Mouse (Mus musculus) induced T-regulatory cell, adult 2 months (primary cell): ENCODE data around the gene Ube2j2.
A peak's percentile ranks its signal among the peaks of the same experiment; 100 is the strongest.

Source experiments
- DNase-seq: peaks from one replicate; pipeline ENCODE4 v3.0.0-alpha.2; 2012; ENCODE audit warnings: low read depth

Ube2j2 gene

DNA sequence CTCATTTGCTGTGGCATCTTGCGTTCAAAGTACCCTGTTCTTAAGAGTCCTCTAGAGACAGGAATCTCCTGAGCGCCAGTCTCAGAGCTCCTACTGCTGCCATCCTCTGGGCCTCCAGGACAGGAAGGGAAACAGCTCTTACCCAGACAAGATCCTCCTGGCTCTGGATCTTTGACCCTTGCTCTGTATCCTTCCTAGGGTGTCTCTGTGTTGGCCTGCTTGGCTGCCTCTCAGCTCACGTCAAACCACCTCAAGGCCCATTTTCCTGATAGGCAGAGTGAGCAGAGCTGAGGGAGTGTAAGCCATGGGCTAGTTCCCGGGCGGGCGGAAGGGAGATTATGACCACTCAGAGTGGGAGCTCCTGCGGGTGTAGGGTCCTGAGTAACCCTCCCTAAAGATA lies 19.5 kb downstream of the Ube2j2 start:
- DNase-seq = no peak

DNA sequence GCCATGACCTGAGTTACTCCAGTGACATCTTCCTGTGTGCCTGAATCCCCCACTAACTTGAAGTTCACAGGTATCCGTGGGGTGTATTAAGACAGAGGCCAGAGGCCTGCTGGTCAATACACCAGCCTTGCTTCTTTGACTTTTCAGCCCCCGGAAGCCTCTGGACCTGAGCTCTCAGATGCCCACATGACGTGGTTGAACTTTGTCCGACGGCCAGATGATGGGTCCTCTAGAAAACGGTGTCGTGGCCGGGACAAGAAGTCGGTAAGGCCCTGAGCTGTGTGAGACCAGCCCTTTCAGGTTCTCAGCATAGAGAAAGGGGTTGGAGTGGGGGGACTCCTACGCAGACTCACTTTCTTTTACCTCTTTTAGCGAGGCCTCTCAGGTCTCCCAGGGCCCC lies 20.8 kb downstream of the Ube2j2 start:
- no peak for DNase-seq

DNA sequence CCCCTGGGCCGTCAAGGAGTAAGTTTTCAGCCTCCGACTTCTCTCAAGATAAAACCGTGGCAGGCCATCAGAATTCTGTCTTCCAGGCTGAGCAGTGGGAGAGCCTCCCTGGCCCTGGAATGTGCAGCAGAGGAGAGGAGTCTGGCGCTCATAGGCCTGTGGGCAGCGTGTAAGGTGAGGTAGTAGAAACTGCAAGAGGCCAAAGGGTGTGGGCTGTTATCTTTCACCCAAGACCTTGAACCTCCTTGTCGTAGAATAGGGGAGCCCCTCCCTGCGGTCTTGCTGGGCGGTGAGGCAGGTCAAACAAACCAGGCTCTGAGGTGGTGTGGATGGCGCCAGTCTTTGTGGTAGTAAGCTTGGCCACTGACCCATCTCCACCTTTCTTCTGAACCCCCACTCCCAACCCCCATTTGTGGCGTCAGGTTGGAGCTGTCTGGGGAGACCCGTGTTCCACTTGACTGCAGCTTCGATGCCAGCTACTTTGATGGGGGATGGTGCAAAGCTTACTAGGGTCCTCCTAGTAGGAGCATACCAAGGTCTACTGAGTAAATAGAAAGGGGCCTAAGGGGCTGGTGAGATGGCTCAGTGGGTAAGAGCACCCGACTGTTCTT lies 25.5 kb downstream of the Ube2j2 start:
- no peak for DNase-seq

DNA sequence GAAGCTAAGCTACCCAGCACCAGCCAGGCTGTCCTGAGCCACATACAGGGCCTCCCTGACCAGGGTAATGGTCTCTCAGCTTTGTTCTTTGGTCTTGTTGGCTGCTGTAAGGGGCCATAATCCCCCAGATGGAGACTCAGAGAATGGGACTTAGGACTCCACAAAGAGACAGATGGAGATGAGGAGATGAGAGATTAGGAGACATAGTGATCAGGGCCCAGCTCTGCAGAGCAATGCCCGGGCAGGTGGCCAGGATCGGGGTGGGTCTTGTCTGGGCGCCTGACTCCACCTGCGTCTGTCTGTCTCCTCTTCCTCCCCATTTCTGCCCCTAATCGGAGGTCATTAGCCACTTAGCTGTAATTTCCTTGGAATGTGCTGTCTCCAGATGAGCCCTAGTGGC lies 26.7 kb downstream of the Ube2j2 start:
- no peak for DNase-seq

DNA sequence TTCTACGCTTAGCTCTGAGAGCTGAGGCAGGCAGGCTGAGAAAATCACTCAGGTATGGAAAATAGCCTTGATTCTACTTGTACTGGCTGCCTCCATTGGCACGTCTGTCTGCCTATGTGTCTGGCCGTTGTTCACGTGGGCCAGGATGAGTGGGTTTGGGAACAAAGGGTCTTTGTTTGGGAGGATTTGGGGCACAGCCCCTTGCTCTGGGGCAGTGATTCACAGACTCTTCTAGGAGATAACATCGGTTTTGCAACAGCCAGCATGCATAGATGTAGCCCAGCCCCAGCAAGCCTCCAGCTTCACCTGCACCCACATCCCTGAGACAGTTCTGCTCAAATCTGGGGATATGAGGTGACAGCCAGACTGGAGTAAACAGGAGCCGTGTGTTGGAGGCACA lies 29.0 kb downstream of the Ube2j2 start:
- DNase-seq = no peak

DNA sequence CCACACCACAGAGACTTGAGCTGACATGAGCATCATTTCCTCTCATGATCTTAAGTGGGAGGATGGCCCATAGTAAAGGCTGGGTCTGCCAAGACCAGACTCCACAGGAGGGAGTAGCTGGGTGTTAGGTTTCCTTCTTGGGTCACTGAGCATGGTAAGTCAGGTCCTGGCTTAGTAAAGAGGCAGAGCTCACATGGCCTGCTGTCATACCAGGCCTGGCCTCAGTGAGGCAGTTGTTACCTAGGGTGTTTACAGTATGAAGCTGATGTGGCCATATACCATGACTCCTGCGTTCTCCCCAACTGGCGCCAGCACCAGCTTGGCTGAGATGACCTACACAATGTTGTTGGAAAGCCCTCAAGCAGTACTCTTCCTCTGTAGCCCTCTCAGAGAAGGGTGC lies 29.6 kb downstream of the Ube2j2 start:
- DNase-seq = peak; percentile 30

DNA sequence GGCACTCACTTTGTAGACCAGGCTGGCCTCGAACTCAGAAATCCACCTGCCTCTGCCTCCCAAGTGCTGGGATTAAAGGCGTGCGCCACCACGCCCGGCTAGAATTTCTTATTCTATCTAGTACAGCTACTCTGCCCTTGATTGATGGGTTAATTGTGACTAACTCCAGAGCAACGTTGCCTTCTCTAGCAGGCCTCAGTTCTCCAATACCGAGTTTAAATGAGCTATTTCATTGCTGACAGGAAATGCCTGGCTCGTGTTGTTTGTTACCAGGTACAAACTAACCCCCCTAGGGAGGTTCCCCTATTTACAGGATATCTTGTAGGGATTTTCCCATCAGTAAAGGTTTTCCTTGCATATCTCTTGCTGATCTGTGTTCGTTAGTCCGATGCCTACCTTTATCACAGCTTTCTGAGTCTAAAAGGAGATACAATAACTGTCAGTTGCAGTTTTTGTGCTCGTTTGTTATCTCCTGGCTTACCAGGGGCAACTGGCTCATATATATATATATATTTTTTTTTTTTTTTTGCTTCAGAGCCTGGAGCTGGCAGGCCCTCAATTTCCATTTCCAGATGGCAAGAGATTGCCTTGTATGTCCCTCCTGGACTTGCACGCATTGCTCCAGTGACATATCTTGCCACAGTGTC lies 37.9 kb downstream of the Ube2j2 start:
- DNase-seq = no peak

DNA sequence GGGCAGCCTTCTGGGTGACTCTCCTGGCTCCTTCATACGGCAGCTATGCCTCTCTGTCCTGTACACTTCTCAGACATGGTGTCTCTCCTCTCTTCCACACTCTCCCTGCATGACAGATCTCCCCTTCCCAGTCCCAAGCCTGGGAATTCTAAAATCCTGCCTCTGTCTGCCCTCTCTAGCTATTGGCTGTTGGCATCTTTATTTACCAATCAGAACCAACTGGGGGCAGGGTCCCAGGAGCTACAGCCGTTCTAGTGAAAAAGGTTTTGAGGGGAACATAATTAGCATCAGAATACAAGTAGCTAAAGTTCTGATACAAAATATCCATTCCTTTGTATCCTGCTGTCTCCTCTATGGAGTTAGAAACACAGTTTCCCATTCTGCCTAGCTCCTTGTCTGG lies 40.2 kb downstream of the Ube2j2 start:
- no peak for DNase-seq

DNA sequence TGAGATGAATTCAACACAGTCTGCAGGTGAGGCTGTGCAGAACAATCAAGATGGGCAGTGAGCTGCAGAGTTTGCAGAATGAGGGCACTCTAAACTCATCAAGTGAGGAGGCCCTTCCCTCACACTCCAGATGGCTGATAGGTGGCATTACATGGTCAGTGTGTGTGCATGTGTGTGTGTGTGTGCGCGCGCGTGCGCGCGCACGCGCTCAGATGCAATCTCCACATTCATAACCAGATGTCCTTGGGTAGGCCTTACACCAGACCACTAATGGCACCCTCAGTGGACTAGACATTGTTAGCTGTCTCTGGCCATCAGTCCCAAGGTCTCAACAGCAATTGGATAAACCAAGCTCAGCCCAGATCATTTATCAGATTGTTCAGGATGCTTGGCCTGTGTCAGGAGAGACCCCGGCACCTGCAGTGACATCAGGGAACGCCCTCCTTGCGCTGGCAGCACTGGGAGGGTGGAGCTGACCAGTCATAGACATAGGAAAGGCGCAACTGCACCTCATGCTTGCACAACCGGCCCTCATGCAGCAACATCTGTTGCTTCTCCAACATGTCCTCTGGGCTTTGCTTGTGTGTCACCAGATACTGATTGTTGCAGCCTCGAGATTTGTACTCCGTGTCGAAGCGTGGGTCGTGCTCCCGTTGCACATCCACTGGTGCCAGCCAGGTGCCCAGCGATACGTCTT lies 47.7 kb downstream of the Ube2j2 start:
- DNase-seq = peak; percentile 29

DNA sequence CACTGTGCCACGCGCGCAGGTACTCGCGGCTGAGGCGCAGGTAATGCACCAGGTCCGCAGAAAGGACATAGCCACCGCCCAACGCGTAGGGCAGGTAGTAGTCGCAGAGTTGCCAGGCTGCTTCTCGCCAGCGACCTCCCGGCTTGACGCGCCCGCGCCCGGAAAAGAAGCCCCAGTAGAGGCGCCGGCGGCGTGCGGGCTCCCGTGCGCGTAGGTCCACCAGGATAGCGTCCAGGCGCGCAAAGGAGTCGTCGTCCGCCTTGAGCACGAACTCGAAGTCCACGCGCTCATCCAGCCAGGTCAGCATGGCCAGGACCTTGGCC lies 48.2 kb downstream of the Ube2j2 start:
- DNase-seq = no peak

DNA sequence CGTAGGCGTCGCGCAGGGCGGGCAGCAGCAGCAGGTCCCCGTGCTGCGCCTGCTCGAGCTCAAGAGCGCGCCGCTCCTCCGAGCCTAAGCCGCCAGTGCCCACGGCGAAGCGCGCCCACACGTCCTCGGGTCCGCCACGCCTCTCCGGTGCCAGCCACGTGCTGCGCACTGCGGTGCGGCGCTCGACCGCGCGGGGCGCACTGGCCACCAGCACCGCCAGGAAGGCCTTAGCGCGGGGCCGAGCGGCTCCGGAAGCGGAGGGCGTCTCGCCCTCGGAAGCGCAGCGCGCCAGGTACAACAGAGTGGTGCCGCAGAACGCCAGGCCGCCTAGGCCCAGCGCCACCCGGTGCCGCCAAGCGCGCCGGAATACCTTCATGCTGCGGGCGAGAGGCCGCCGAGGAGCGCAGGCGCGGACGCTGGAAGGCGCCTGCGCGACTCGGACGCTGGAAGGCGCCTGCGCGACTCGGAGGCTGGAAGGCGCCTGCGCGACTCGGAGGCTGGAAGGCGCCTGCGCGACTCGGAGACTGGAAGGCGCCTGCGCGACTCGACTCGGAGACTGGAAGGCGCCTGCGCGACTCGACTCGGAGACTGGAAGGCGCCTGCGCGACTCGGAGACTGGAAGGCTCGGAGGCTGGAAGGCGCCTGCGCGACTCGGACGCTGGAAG lies 48.7 kb downstream of the Ube2j2 start, which contains the start of the genes B3galt6 and Sdf4:
B3galt6 (minus strand) TSS at position 409 of the 665 bp plus-strand sequence.
Sdf4 (plus strand) TSS at position 632 of the 665 bp plus-strand sequence.
- peak; percentile 93 for DNase-seq

DNA sequence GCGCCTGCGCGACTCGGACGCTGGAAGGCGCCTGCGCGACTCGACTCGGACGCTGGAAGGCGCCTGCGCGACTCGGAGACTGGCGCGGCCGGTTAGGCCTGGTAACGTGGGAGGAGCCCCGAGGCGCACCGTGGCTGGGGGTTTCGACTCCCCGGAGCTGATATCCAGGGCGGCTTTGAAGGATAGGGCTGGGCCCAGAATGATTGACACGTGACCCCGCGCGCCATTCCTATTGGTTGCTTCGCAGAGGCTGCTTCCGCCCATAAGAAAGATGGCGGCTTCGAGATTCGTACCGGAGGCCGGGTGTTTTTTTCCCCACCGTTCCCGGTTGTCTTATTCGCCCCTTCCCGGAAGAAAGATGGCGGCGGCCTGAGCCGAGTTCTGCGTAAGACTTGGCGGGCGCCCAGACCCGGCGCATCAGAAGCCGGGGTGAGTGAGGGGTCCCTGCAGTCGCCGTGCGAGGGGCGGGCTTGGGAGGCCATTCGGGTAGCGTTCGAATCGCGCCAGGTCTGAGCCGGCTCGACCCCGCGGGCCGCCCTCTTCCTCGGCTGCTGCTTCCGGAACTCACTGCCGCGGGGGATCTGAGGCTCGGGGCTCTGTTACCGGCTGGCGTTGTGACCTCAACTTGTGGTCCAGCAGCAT lies 49.4 kb downstream of the Ube2j2 start:
- DNase-seq = peak; percentile 99

DNA sequence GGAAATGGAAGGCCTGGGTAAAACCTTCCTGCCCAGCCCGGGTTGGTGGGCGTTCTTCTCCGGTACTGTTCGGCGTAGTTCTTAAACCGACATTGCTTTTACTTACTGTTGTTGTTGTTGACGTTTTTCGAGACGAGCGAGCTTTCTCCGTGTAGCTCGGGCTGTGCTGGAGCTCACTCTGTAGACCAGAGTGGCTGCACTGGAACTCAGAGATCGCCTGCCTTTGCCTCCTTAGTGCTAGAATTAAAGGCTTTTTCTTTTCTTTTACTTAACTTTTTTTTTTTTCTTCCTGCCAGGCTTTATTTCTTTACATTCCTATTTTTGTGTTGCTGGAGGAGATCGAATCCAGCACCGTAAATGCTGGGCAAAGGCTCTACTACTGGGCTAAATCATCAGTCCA lies 50.0 kb downstream of the Ube2j2 start:
- DNase-seq = no peak

DNA sequence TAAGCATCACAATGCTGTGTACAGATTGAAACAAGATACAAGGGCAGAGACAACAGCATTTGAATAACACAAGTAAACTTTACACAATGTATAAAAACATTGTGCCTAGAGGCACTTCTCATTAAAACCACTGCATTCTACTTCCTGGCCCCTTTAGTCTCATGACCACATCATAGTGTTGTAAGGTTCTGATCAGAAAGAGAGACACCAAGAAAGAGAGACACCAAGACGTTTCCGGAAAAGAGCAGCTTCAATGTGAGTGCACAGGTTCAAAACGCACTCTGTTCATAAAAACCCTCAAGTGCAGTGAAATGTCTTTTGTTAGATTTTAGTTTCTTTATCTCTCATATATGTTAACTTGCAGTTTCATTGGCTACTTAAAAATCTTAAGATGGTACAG lies 60.5 kb downstream of the Ube2j2 start:
- peak; percentile 82 for DNase-seq

DNA sequence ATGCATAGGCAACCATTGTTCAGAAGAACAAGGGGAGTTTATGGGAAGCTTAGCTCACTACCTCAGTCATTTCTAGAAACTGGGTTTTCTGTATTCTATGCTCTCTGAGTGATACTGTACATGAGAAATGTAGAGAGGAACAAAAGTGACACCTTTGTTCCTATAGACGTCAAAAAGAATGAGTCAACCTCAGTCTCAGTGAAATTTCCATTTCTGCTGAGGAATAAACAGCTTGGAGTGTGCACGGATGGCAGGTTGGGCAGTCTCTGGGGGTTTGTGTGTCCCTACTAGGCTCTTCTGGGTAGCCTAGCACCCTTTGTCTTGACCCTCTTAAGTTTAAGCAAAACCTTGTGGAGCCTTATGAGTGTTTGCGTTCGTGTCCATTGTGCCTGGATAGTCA lies 64.7 kb downstream of the Ube2j2 start:
- DNase-seq = peak; percentile 88
